Mouse (Mus musculus) testis, adult 2 months (tissue): Measurements from ENCODE around the gene Tmem95.

Experiments used
- CTCF ChIP-seq: fragments of 200-500 bp; IDR thresholded peaks from 2 replicates; pipeline ENCODE4 v1.5.1; 2012; ENCODE audit warnings: low read depth, mild to moderate bottlenecking, inconsistent platforms, low read length, moderate library complexity; ENCODE audit not compliant: control insufficient read depth, insufficient read depth, insufficient replicate concordance
- POLR2A ChIP-seq: fragments of 200-500 bp; IDR thresholded peaks from 2 replicates; pipeline ENCODE4 v1.6.1; 2012; ENCODE audit warnings: low read depth, mild to moderate bottlenecking, inconsistent platforms, low read length, moderate library complexity; ENCODE audit not compliant: control insufficient read depth

DNA sequence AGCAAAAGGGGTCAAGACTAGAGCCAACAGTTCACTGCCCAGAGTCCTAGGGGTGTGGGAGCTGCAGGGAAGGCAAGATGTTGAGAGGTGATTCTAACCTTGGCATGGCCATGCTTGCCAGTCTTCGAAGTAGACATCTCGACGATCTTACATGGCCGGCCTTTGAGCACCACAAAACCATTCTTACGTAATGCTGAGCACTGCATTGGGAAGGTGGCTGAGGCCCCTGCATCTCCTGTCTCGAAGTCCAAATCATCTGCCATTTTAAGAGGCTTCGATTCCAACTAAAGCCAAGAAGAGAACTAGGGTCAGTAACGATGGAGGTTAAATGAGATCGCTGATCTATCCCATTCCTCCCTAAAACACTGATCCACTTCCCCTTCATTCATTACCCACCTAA is 41.2 kb upstream of the Tmem95 start:
- no peak for TF ChIP-seq CTCF
- TF ChIP-seq POLR2A: no peak
